Comparison of ENCODE assay signal across 19 mouse cellular contexts in genomic region chr6:17410409-17410722, GRCm38 (mm10).
"Had no signal": no experiment of that assay in that cellular context is flagged by ENCODE, and none has a peak within 500 bp of the region (broad histone marks: within the 10 kb centered on the region; RNA-seq: fewer than 3 reads in every experiment).

No protein-coding gene starts in this region.

- ATAC-seq: intestine, postnatal 0 days had no signal

- H3K9ac ChIP-seq: limb, embryonic 12.5 days; limb, embryonic 15.5 days; liver, embryonic 13.5 days; lung, embryonic 15.5 days; neural tube, embryonic 13.5 days had no signal

- H3K27ac ChIP-seq: kidney, postnatal 0 days; limb, embryonic 12.5 days; limb, embryonic 15.5 days; liver, embryonic 13.5 days; lung, embryonic 15.5 days; midbrain, embryonic 10.5 days; neural tube, embryonic 13.5 days; stomach, postnatal 0 days had no signal

- H3K4me1 ChIP-seq: limb, embryonic 12.5 days; limb, embryonic 15.5 days; liver, embryonic 13.5 days; lung, embryonic 15.5 days; midbrain, embryonic 10.5 days; neural tube, embryonic 13.5 days had no signal

- H3K36me3 ChIP-seq: limb, embryonic 12.5 days; limb, embryonic 15.5 days; liver, embryonic 13.5 days; lung, embryonic 15.5 days; midbrain, embryonic 10.5 days; neural tube, embryonic 13.5 days had no signal

- DNase-seq: kidney, adult 2 months; kidney, postnatal 4 days; left cerebral cortex, postnatal 4 days; liver, embryonic 13.5 days; lung, postnatal 10 days; midbrain, embryonic 14.5 days; retina, postnatal 1 day; thymus, adult 2 months; thymus, postnatal 14 days; thymus, postnatal 4 days had no signal

- H3K4me3 ChIP-seq: limb, embryonic 12.5 days; limb, embryonic 15.5 days; liver, embryonic 13.5 days; lung, embryonic 15.5 days; midbrain, embryonic 10.5 days; myocyte; neural tube, embryonic 13.5 days had no signal

- H3K4me2 ChIP-seq: limb, embryonic 12.5 days; limb, embryonic 15.5 days; liver, embryonic 13.5 days; lung, embryonic 15.5 days; neural tube, embryonic 13.5 days had no signal

- H3K27me3 ChIP-seq: limb, embryonic 12.5 days; limb, embryonic 15.5 days; liver, embryonic 13.5 days; lung, embryonic 15.5 days; neural tube, embryonic 13.5 days had no signal

- H3K9me3 ChIP-seq: limb, embryonic 12.5 days; limb, embryonic 15.5 days; liver, embryonic 13.5 days; lung, embryonic 15.5 days; midbrain, embryonic 10.5 days; neural tube, embryonic 13.5 days had no signal
